Mouse (Mus musculus): ENCODE data around the gene Samhd1. TPM values are rescaled to one million over a fixed set of nuclear protein-coding genes. Genes with fewer than 3 reads are reported as not detected.

Samhd1 gene
- polyA plus RNA-seq, 1 experiment from 2014 or later: 23.5 TPM

DNA sequence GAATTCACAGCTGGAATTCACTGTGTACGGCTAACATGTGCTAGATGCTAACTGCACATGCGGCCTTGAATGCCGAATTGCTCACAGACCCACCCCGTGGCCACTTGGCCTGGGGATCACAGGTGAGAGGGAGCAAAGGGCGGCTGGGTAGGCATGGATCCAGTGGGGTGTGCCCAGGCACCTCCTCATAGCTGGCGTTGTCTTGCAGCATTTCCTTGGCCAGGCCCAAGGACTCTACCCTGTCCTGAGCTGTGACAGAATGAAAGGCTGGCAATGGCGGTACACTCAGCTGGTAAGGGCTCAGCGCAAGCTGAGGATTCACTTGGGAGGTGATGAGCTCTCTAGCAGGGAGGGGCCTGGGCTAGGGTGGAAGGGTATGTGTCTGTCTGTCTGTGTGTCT, 48.3 kb downstream of the Samhd1 start, which contains the start of gene Tldc2:
Gene Tldc2 (plus strand): TSS at position 260 of the 400 bp plus-strand sequence.
- ATAC-seq: peak; percentile 78
- no peaks in the 10 kb centered on the region for H3K9me3 ChIP-seq
- WGBS: 75% methylated on average over 8 of the region's 8 CpGs
- H3K36me3 ChIP-seq: no peaks in the 10 kb centered on the region
- no peak within 1 kb of the TSS for H3K27ac ChIP-seq
- H3K4me1 ChIP-seq (replicated peaks): no peaks in the 10 kb centered on the region
- no peak within 1 kb of the TSS for H3K9ac ChIP-seq
- H3K4me3 ChIP-seq (replicated peaks): no peak within 1 kb of the TSS
- no peaks in the 10 kb centered on the region for H3K27me3 ChIP-seq (replicated peaks)
- H3K4me2 ChIP-seq (replicated peaks): no peak within 1 kb of the TSS

DNA sequence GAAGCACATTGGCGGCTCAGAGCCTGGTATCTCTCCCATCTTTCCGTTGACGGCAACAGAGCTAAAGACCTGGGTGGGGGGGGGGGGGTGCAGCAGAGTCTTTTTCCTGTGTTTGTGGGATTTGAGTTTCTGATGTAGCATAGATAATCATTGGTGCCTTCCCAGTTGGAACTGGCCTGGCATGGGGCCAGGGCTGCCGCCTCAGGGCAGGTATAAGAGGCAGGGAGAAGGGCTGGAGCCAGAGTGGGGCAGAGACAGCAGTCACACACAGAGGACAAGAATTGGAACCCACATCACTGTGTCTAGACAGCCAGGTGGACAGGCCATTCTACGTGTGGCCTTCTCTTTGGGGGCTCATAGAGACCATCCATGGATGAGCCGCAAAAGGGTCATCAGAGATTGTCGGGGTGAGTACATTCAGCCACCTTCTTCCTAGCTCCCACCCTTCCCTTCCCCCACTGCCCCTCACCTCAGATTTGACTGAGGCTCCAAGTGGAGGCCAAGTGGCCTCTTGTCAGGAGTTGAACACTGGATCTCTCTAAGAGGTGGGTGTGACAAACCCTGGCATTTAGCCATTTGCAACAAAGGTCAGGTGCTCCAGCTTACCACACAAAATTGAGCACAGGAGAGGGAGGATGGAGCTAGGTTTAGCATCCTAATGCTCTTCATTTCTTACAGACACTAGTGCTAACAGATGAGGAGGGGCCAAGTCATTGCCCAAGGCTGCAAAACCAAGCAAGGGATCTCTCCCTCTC, 50.1 kb downstream of the Samhd1 start:
- no peaks in the 10 kb centered on the region for H3K4me1 ChIP-seq (replicated peaks)
- 88% methylated on average over 7 of the region's 7 CpGs for WGBS
- H3K9ac ChIP-seq: no peak overlapping the region
- no peak for ATAC-seq
- H3K4me3 ChIP-seq (replicated peaks): no peak overlapping the region
- no peaks in the 10 kb centered on the region for H3K27me3 ChIP-seq (replicated peaks)
- H3K27ac ChIP-seq: no peak overlapping the region
- no peaks in the 10 kb centered on the region for H3K9me3 ChIP-seq
- no peak overlapping the region for H3K4me2 ChIP-seq (replicated peaks)
- H3K36me3 ChIP-seq: no peaks in the 10 kb centered on the region

DNA sequence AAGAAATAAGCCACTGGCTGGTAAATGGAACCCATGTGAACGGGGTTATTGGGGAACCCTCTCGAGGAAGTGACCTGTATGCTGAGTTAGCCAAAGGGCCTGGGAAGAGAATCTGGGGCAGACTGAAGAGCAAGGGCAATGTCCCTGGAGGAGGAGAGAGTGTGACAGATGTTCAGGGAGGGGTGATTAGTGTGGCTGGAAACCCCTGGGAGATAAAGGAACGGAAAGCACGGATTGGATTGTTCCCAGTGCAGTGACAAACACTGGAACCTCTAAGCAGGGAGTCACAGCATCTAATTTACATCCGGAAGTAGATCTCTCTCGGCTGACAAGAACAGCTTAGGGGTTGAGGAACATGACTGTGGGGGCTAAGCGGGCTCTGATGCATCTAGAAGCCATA, 53.1 kb downstream of the Samhd1 start:
- WGBS: 36% methylated on average over 7 of the region's 7 CpGs

DNA sequence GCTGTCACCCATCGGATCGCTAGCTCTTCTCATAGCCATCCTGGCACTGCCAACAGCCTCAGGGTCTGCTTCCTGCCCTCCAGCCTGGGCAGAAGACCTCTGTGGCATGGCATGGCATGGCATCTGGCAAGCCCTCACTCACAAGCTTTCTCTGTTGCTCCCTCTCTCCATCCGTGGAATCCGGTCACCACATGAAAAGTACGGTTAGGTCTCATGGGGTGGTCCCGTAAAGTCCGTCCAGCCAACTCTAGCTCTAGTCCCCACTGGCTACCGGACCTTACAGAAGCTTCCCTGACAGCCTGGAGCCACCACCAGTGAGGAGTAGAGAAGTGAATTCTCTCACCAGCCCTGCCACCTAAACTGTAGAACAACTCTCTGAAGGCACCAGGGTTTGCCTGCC, 53.7 kb downstream of the Samhd1 start:
- no peak overlapping the region for H3K27ac ChIP-seq
- no peaks in the 10 kb centered on the region for H3K9me3 ChIP-seq
- H3K36me3 ChIP-seq: no peaks in the 10 kb centered on the region
- no peaks in the 10 kb centered on the region for H3K27me3 ChIP-seq (replicated peaks)
- H3K4me3 ChIP-seq (replicated peaks): no peak overlapping the region
- WGBS: 95% methylated on average over 8 of the region's 8 CpGs
- no peak for ATAC-seq
- H3K4me1 ChIP-seq (replicated peaks): peaks cover 17% of the 10 kb centered on the region
- H3K9ac ChIP-seq: no peak overlapping the region
- H3K4me2 ChIP-seq (replicated peaks): no peak overlapping the region

More for the DNA sequence above, 53.1 kb downstream of the Samhd1 start:
- H3K4me3 ChIP-seq (replicated peaks): no peak overlapping the region
- H3K27me3 ChIP-seq (replicated peaks): no peaks in the 10 kb centered on the region
- H3K9ac ChIP-seq: no peak overlapping the region
- ATAC-seq: no peak
- H3K27ac ChIP-seq: no peak overlapping the region
- H3K36me3 ChIP-seq: no peaks in the 10 kb centered on the region
- H3K4me2 ChIP-seq (replicated peaks): no peak overlapping the region
- H3K9me3 ChIP-seq: no peaks in the 10 kb centered on the region
- peaks cover 11% of the 10 kb centered on the region for H3K4me1 ChIP-seq (replicated peaks)

DNA sequence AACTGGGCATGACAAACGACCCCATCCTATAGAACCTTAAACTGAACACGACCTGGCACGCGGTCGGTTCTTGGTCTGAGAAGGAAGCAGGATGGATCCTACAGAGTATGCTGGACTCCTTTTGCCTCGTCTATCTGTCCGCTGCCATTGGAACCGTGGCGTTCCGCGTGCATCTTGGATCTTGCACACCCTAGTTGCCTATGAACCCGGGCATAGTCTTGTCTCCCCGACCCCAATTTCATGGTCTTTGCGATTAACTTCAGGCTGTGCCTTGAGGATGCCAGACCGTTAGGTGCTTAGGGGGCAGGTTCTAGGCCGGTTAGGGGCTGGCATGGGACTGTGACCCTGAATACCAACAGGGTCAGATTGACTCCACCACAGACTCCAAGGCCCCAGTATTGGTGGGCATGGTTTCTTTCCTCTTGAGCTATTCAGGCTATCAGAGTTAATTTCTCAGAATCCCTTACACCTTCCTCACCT, 55.3 kb downstream of the Samhd1 start:
- H3K9me3 ChIP-seq: no peaks in the 10 kb centered on the region
- peak overlapping the region; percentile 95 for H3K27ac ChIP-seq
- H3K4me2 ChIP-seq (replicated peaks): peak overlapping the region; percentile 85
- WGBS: 10% methylated on average over 16 of the region's 16 CpGs
- peak overlapping the region; percentile 88 for H3K4me3 ChIP-seq (replicated peaks)
- H3K36me3 ChIP-seq: no peaks in the 10 kb centered on the region
- no peak for ATAC-seq
- peaks cover 31% of the 10 kb centered on the region for H3K4me1 ChIP-seq (replicated peaks)
- H3K9ac ChIP-seq: peak overlapping the region; percentile 89
- no peaks in the 10 kb centered on the region for H3K27me3 ChIP-seq (replicated peaks)

- peak; percentile 90 for ATAC-seq
- H3K9me3 ChIP-seq: no peaks in the 10 kb centered on the region
- WGBS: under 1% methylated on average over 135 of the region's 136 CpGs
- no peaks in the 10 kb centered on the region for H3K36me3 ChIP-seq
- no peaks in the 10 kb centered on the region for H3K27me3 ChIP-seq (replicated peaks)
- peaks cover 37% of the 10 kb centered on the region for H3K4me1 ChIP-seq (replicated peaks)
- peak within 1 kb of the TSS; percentile 85 for H3K4me2 ChIP-seq (replicated peaks)
- H3K4me3 ChIP-seq (replicated peaks): peak within 1 kb of the TSS; percentile 88
- H3K27ac ChIP-seq: peak within 1 kb of the TSS; percentile 95
- peak within 1 kb of the TSS; percentile 89 for H3K9ac ChIP-seq
Observed at GRCm38 (mm10) chr2:157078793-157079700, 56.0 kb downstream of the Samhd1 start, which contains the start of gene Soga1. TSS of gene Soga1 (minus strand) at chr2:157079254.

- Histone ChIP-seq H3K36me3 (no peaks in the 10 kb centered on the region), H3K9ac (peak overlapping the region; percentile 89), H3K4me1 (replicated peaks) (peaks cover 45% of the 10 kb centered on the region), H3K4me3 (replicated peaks) (peak overlapping the region; percentile 88), H3K27me3 (replicated peaks) (no peaks in the 10 kb centered on the region), H3K4me2 (replicated peaks) (peak overlapping the region; percentile 85), H3K9me3 (no peaks in the 10 kb centered on the region), H3K27ac (peak overlapping the region; percentile 95)
- under 1% methylated on average over 68 of the region's 79 CpGs for WGBS
- no peak for ATAC-seq
Observed at GRCm38 (mm10) chr2:157078059-157078792, 56.8 kb downstream of the Samhd1 start.

GRCm38 (mm10) chr2:157077641-157078058, 57.4 kb downstream of the Samhd1 start:
- peak; percentile 23 for ATAC-seq
- WGBS: 3% methylated on average over 15 of the region's 15 CpGs
- Histone ChIP-seq H3K27ac (peak overlapping the region; percentile 95), H3K4me1 (replicated peaks) (peaks cover 51% of the 10 kb centered on the region), H3K4me2 (replicated peaks) (peak overlapping the region; percentile 85), H3K36me3 (no peaks in the 10 kb centered on the region), H3K27me3 (replicated peaks) (no peaks in the 10 kb centered on the region), H3K9me3 (no peaks in the 10 kb centered on the region), H3K9ac (peak overlapping the region; percentile 89), H3K4me3 (replicated peaks) (peak overlapping the region; percentile 88)

DNA sequence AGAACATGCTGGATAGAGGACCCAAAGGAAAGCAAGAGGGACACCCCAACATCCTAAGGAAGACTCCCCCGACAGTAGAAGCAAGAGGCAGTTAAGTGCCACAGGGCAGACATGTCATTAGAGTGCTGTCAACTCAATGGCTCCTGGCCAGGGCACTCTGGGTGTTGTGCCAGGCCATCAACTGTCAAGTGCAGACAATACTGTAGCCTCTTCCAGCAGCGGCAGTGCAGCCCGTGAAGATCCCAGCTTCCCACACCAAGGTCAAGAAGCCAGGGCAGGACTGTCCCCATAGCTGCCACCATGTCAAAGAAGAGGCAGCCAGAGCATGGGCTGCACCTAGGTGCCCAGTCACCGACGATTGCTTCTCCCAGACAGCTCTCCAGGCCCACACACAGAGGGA, 57.9 kb downstream of the Samhd1 start:
- 22% methylated on average over 5 of the region's 5 CpGs for WGBS

GRCm38 (mm10) chr2:157076585-157076984, 58.5 kb downstream of the Samhd1 start:
- Histone ChIP-seq H3K4me3 (replicated peaks) (no peak overlapping the region; the same call in 1 of the 2 replicates), H3K4me2 (replicated peaks) (peak overlapping the region; percentile 85), H3K9ac (0 out of 2 replicates have a peak overlapping the region, but pooled peaks have one; percentile 89), H3K27ac (0 out of 2 replicates have a peak overlapping the region, but pooled peaks have one; percentile 9), H3K36me3 (no peaks in the 10 kb centered on the region), H3K9me3 (no peaks in the 10 kb centered on the region), H3K4me1 (replicated peaks) (peaks cover 62% of the 10 kb centered on the region), H3K27me3 (replicated peaks) (no peaks in the 10 kb centered on the region)
- no peak for ATAC-seq
- 74% methylated on average over 7 of the region's 7 CpGs for WGBS

More for the DNA sequence above, 57.9 kb downstream of the Samhd1 start:
- Histone ChIP-seq H3K9ac (peak overlapping the region; percentile 89), H3K4me1 (replicated peaks) (peaks cover 56% of the 10 kb centered on the region), H3K27me3 (replicated peaks) (no peaks in the 10 kb centered on the region), H3K4me3 (replicated peaks) (peak overlapping the region; percentile 88), H3K4me2 (replicated peaks) (peak overlapping the region; percentile 85), H3K9me3 (no peaks in the 10 kb centered on the region), H3K36me3 (no peaks in the 10 kb centered on the region), H3K27ac (peak overlapping the region; percentile 95)
- no peak for ATAC-seq

DNA sequence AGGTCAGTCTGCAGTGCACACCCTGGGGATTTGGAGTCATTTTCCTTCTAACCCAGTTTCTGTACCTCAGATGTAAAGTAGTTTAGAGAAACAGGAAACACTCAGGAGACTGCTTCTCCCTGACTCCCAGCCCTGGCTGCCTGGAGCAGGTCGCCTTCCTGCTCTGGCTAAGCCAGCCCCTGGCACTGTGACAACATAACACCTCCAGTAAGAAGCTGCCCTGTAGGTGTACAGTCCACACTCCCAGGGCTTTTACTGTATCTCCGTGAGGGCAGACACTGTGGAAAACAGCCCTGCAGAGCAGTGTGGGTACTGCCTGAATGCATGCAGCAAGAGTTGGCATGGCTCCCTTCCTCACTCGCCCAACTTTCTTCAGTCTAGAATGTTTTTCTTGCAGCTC, 59.4 kb downstream of the Samhd1 start:
- no peak overlapping the region for H3K9ac ChIP-seq
- WGBS: 41% methylated on average over 3 of the region's 3 CpGs
- ATAC-seq: no peak
- peaks cover 71% of the 10 kb centered on the region for H3K4me1 ChIP-seq (replicated peaks)
- H3K36me3 ChIP-seq: no peaks in the 10 kb centered on the region
- peak overlapping the region; percentile 85 for H3K4me2 ChIP-seq (replicated peaks)
- H3K4me3 ChIP-seq (replicated peaks): no peak overlapping the region; the same call in 1 of the 2 replicates
- peak overlapping the region; percentile 27; the same call in 1 of the 2 replicates for H3K27ac ChIP-seq
- no peaks in the 10 kb centered on the region for H3K27me3 ChIP-seq (replicated peaks)
- H3K9me3 ChIP-seq: no peaks in the 10 kb centered on the region
